Mouse (Mus musculus) E14TG2a.4 (cell line): ENCODE measurements around the gene D130043K22Rik.

Experiments
- CTCF ChIP-seq: conservative IDR thresholded peaks from 2 replicates; pipeline ENCODE4 v1.5.1; 2014; ENCODE audit warnings: low read length
- NANOG ChIP-seq: IDR thresholded peaks from 2 replicates; pipeline ENCODE4 v1.6.1; 2014; ENCODE audit warnings: borderline replicate concordance, low read length, mixed read lengths

GRCm38 (mm10) chr13:24903412-24903811, 58.5 kb downstream of the D130043K22Rik start:
- TF ChIP-seq CTCF (no peak), NANOG (no peak)
